Mouse (Mus musculus) heart, adult 2 months (tissue): ENCODE measurements around the gene Arhgef19.

Experiments used
- CTCF ChIP-seq: fragments of 200-600 bp; IDR thresholded peaks from 2 replicates; pipeline ENCODE4 v1.8.1; 2022; ENCODE audit warnings: antibody characterized with exemption, mild to moderate bottlenecking, moderate library complexity
- POLR2A ChIP-seq: fragments of 200-500 bp; IDR thresholded peaks from 2 replicates; pipeline ENCODE4 v1.6.1; 2011; ENCODE audit warnings: mild to moderate bottlenecking, low read depth, low read length, control low read depth; ENCODE audit not compliant: insufficient read depth

- TF ChIP-seq CTCF, result no peak
- TF ChIP-seq POLR2A, result no peak
These were observed 40.5 kb downstream of the Arhgef19 start for GRCm38 (mm10) chr4:141279783-141280182.
